Mouse (Mus musculus) ES-E14 (cell line): ENCODE measurements around the gene Kctd3.

Experiments
- MAFK ChIP-seq: IDR thresholded peaks from 2 replicates; pipeline ENCODE4 v1.6.1; 2014; ENCODE audit warnings: mild to moderate bottlenecking, low read depth, low read length, inconsistent platforms; ENCODE audit not compliant: insufficient read depth
- ZNF384 ChIP-seq: IDR thresholded peaks from 2 replicates; pipeline ENCODE4 v1.6.1; 2012; ENCODE audit warnings: low read depth, low read length, inconsistent platforms

DNA sequence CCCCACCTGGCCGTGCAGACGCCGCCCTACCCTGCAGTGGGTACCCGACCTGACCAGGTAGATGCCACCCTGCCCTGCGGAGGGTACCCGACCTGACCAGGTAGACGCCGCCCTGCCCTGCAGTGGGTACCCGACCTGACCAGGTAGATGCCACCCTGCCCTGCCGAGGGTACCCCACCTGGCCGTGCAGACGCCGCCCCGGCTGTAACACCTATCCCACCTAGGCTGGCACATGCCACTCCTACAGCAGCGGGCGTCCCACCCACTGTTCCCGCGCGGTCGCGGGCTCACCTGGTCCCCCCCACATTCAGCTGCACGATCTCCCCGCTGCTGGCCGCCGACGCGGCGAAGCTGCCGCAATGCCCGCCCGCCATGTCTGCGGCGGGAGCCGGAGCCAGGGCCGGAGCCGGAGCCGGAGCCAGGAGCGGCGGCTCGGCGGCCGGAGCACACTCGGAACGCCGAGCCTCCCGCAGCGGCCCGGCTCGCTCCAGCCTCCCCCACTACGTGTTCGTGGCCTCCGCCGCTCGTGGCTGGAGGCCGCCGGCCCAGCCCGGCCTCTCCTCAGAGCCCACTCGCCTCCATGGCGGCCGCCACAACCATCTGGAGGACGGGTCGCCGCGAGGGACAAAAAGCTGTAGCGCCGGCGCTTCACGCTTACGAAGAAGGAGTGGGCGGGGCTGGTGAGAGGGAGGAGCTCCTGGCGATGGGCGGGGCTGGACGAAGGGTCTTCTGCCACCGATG lies at the start of gene Kctd3:
- TF ChIP-seq MAFK, result no peak
- TF ChIP-seq ZNF384, result no peak
